Mouse (Mus musculus): ENCODE results near the gene Tor1aip1.

GRCm38 (mm10) chr1:156046688-156047087 lies 10.4 kb upstream of the Tor1aip1 start:
- no peak for TF ChIP-seq POLR2A (IDR thresholded peaks at IDR 0.05; ENCODE audit: control insufficient read depth, extremely low read depth, insufficient read depth, low read length, poor library complexity)
- TF ChIP-seq CTCF (IDR thresholded peaks at IDR 0.05; ENCODE audit: borderline replicate concordance, control insufficient read depth, extremely low read depth, insufficient read depth, low read length, poor library complexity): no peak
